Mouse (Mus musculus) liver, adult (tissue): ENCODE results near the gene Slc2a4.

Experiments
- GATA4 ChIP-seq: IDR thresholded peaks from 2 replicates; pipeline ENCODE4 v1.6.1; 2014; ENCODE audit warnings: mild to moderate bottlenecking, low read length; ENCODE audit not compliant: insufficient replicate concordance

The Slc2a4 gene

DNA sequence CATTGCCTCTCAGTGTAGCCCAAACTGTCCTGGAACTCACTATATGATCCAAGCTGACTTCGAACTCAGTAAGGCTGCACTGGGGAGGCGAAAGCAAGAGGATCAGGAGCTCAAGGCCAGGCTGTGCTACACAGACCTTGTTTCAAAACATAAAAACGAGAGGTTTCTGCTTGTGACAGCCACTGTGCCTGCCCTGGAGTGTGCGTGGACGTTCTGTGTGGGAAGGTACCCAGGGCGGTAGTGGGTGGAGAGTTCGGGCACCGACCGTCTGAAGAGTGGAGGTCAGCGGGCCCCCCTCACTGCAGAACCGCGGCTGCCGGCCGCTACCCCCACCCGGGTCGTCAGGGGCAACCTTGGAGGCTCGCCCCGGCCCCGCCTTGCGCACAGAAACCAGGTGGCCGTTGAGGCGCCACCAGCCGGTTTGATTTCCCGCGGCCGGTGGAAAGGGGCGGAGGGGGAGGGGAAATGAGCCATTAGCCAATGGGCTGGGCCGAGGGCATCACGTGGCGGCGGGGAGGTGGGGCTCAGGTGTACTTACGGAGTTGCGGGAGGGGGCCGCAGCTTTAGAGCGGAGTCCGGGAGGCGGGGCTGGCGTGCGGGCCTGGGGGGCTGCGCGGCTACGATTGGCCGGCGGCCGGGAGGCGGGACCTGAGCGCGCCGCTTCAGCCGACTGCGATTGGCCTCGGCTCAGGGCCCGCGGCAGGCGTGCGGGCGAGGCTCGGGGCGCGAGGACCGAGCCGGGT, 12.7 kb downstream of the Slc2a4 start, which contains the start of gene Ybx2:
Gene Ybx2, plus strand, starts transcription at position 660 of the 743 bp plus-strand sequence.
- no peak for TF ChIP-seq GATA4

DNA sequence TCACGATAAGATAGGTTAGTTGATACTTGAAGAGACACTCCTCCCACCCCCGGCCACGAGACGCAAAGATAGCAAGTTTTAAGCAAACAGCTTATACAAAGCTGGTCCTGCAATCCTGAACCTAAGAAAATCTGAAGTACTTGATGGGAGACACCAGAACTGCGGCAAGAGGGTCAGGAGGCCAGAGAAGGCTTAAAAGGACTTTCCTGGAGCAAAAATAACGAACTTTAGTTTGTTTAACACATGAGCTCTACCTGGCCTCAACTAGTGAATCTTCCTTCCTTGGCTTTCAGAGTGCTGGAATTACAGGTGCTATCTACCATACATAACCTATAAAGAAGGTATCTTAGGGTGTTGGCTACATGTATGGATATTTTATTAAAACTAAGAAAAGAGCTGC, 13.3 kb downstream of the Slc2a4 start:
- TF ChIP-seq GATA4, result no peak

DNA sequence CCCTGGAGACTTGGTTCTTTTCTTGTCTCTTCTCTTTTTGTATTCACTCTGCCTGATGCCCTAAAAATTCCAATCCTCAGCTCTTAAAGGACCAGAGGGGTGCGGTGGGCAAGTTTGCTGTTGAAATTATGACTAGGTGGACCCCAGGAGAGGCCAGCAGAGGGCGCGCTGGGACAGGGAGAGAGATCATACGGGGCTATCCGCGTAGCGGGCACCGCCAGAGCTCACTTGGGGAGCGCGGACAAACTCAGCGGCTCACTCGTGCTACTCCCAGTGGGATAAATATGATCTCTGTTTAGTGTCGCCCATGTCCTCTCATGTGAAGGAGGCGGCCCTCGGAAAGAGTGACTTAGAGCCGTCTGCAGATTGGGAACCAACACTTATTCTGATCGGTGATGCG, 13.8 kb downstream of the Slc2a4 start:
- no peak for TF ChIP-seq GATA4

DNA sequence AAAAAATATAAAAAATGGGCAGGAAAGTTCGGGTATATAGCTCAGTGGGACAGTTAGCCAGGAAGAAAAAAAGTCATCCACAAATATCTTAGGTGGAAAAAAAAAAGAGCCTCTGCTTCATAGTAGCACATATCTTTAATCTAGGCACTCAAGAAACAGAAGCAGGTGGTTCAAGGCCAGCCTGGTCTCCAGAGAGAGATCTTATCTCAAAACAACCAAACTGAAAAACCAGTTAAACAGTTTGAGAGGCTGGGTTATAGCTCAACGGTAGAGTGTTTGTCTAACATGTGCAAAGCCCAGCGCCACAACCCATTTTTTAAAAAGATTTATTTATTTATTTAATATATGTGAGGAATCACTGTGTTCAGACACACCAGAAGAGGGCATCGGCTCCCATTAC, 14.9 kb downstream of the Slc2a4 start:
- TF ChIP-seq GATA4, result no peak

DNA sequence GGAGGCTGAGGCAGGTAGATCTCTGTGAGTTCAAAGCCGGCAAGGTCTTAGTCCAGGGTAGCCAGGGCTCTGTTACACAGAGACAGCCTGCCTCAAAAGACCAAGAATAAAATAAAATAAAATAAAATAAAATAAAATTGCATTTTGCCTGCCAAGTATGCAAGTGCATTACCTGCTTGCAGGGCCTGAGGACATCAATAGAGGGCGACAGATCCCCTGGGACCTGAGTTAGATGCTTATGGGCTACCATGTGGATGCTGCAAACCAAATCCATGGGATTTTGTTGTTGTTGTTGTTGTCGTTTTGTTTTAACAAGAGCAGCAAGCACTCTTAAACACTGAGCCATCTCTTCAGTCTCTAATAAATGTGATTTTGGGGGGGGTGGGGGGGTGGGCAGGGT, 15.7 kb downstream of the Slc2a4 start:
- TF ChIP-seq GATA4, result no peak

- no peak for TF ChIP-seq GATA4
Observed at GRCm38 (mm10) chr11:69931769-69932168, 16.2 kb downstream of the Slc2a4 start.

DNA sequence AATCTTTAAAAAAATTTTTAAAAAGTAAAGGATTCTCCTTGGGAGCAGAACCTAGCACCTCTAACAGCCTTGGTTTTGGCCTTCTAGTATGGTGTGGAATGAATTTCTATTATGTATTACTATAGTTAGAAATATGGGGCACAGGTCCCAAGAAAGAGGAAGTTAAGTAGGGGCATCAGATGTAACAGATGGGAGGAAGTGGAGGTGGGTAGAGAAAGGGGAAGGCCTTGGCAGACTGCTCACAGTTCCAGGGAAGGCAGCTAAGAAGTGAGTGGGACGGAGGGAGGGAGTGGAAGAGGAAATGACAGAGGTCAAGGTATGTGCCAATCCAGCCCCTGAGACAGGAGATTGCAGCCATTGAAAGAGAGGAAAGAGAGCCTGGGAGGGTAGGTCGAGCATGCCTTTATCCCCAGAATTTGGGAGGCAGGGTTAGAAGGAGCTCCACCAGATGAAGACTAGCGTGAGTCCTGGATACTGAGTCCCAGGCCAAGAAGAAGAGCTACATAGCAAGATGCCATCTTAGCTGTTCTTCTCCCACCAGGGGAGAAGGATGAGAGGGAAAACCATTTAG, 16.9 kb downstream of the Slc2a4 start:
- no peak for TF ChIP-seq GATA4

- no peak for TF ChIP-seq GATA4
Observed at GRCm38 (mm10) chr11:69929712-69930111, 18.3 kb downstream of the Slc2a4 start.

GRCm38 (mm10) chr11:69927501-69927900, 20.5 kb downstream of the Slc2a4 start:
- TF ChIP-seq GATA4, result no peak

DNA sequence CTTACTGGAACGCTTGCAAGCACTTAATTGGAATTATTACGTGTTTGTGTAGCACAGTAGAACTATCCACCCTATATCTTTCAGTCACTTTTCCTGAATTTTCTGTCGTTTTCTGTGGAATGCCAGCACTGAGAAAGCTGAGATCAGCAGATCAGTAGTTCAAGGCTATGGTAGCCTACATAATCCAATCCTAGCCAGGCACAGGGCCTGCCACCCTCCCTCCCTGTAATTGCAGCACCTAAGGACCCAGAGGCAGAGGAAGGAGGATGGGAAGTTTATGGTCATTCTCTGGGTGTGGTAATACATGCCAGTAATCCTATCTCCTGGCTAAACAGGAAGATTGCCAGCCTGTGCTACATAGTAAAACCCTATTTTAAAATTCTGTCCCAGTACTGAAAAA, 25.2 kb downstream of the Slc2a4 start:
- no peak for TF ChIP-seq GATA4

- no peak for TF ChIP-seq GATA4
Observed at GRCm38 (mm10) chr11:69922012-69922756, 25.8 kb downstream of the Slc2a4 start.

DNA sequence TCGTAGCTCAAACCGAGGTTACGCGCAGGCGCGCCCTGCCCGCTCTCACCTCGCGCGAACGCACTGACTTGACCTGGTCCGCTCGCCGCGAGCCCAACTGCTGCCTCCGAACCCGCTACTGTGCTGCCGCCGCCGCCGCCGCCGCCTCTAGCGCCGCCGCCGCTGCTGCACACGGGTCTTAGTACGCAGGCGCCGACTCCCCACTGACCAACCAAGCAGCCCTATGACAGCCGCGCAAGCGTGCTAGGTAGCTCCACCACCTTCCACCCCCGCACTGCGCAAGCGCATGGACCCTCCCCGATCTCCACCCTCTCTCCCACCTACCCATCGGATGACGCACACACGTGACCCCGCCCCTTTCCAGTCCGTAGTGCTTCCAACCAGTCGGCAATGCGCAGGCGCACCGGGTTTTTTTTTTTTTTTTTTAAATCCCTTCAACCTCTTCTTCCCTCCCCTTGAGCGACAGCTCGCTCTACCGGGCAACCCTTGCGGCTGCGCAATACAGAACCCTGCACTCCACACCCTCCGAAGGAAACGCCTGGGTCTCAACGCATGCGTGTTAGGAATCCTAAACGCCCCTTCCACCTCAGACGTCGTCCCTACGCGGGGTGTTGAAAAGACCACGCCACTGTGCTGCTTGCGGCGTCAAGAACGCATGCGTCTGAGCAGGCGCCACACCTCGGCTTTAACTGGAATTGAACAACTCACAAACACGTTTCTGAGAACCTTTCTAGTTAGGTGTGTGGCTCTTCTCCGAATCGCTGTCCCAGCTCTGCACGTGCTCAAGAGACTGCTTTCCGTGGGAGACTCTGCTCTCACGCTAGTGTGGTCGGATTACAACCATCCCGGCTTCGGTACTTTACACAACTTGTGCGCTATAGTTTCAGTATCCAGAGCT, 26.6 kb downstream of the Slc2a4 start, which contains the start of gene Eif5a:
Gene Eif5a, minus strand, starts transcription at position 845 of the 898 bp plus-strand sequence.
- no peak for TF ChIP-seq GATA4

- no peak for TF ChIP-seq GATA4
Observed at GRCm38 (mm10) chr11:69920266-69921031, 27.5 kb downstream of the Slc2a4 start.

DNA sequence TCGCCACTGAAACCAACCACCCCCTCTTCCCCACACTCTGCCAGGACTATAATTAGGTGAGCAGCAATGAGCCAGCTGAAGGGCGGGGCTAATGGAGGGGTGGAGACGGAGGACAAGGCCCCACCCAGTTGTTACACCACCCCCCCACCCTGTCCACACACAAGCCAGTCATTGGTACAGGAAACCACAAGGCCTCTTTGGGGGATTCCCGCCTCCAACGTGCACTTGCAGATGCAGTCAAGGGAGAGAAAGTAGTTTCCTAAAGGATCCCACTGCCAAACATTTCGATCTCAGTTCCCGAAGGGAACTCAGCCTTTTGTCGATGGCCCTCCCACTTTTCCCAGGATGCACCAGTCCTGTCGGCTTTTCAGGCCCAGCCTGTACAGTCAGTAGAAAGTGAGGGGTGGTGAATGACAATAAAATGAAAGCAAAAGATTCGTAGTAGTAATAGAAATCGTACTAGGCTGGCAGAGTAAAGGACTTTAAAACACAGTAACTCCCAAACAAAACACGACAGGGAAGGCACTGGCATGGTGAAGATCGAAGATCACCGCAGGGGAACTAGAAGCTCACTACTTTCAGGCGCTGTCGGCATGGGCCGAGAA, 28.2 kb downstream of the Slc2a4 start:
- no peak for TF ChIP-seq GATA4
